Mouse (Mus musculus): ENCODE measurements around the gene Myrf. TPM values are rescaled to one million over a fixed set of nuclear protein-coding genes. Genes with fewer than 3 reads are reported as not detected.
A peak's percentile ranks its signal among the peaks of the same experiment; 100 is the strongest.

The Myrf gene
- total and polyA plus RNA-seq, 2 experiments: 3.0 to 31.4 TPM

GRCm38 (mm10) chr19:10272746-10273145, 32.2 kb upstream of the Myrf start:
- H3K9ac ChIP-seq (ENCODE audit: low read depth, low read length): no peak overlapping the region
- no peaks in the 10 kb centered on the region for H3K36me3 ChIP-seq (ENCODE audit: control insufficient read depth, insufficient read depth, low read length)
- no peak for DNase-seq (ENCODE audit: extremely low read depth, low read depth, low spot score)
- no peaks in the 10 kb centered on the region for H3K4me1 ChIP-seq (ENCODE audit: control insufficient read depth, insufficient read depth, low read length)
- no peaks in the 10 kb centered on the region for H3K27me3 ChIP-seq (ENCODE audit: control insufficient read depth, insufficient read depth, low read length)
- no peak for TF ChIP-seq POLR2A (IDR thresholded peaks at IDR 0.05; ENCODE audit: extremely low read depth, insufficient read depth, low read length)
- no peak for TF ChIP-seq CTCF (IDR thresholded peaks at IDR 0.05; ENCODE audit: low read depth, low read length)
- 71% methylated on average over 11 of the region's 11 CpGs for WGBS
- no peak overlapping the region for H3K27ac ChIP-seq (replicated peaks; ENCODE audit: insufficient read depth, low read depth, low read length)
- no peak overlapping the region for H3K4me3 ChIP-seq (ENCODE audit: insufficient read depth, low read depth, low read length)
- H3K79me2 ChIP-seq (ENCODE audit: control insufficient read depth, insufficient read depth, low read length): no peaks in the 10 kb centered on the region

GRCm38 (mm10) chr19:10271592-10271991, 31.0 kb upstream of the Myrf start:
- 92% methylated on average over 7 of the region's 7 CpGs for WGBS

GRCm38 (mm10) chr19:10270356-10270755, 29.8 kb upstream of the Myrf start:
- DNase-seq (ENCODE audit: extremely low read depth, low read depth, low spot score): no peak
- H3K4me1 ChIP-seq (ENCODE audit: control insufficient read depth, insufficient read depth, low read length): no peaks in the 10 kb centered on the region
- no peak for TF ChIP-seq POLR2A (IDR thresholded peaks at IDR 0.05; ENCODE audit: extremely low read depth, insufficient read depth, low read length)
- TF ChIP-seq CTCF (IDR thresholded peaks at IDR 0.05; ENCODE audit: low read depth, low read length): no peak
- 83% methylated on average over 5 of the region's 5 CpGs for WGBS
- H3K79me2 ChIP-seq (ENCODE audit: control insufficient read depth, insufficient read depth, low read length): no peaks in the 10 kb centered on the region
- H3K36me3 ChIP-seq (ENCODE audit: control insufficient read depth, insufficient read depth, low read length): no peaks in the 10 kb centered on the region
- no peak overlapping the region for H3K9ac ChIP-seq (ENCODE audit: low read depth, low read length)
- no peaks in the 10 kb centered on the region for H3K27me3 ChIP-seq (ENCODE audit: control insufficient read depth, insufficient read depth, low read length)
- no peak overlapping the region for H3K27ac ChIP-seq (replicated peaks; ENCODE audit: insufficient read depth, low read depth, low read length)
- no peak overlapping the region for H3K4me3 ChIP-seq (ENCODE audit: insufficient read depth, low read depth, low read length)

More at GRCm38 (mm10) chr19:10271592-10271991, 31.0 kb upstream of the Myrf start:
- Histone ChIP-seq H3K79me2 (ENCODE audit: control insufficient read depth, insufficient read depth, low read length) (no peaks in the 10 kb centered on the region), H3K4me1 (ENCODE audit: control insufficient read depth, insufficient read depth, low read length) (no peaks in the 10 kb centered on the region), H3K4me3 (ENCODE audit: insufficient read depth, low read depth, low read length) (no peak overlapping the region), H3K9ac (ENCODE audit: low read depth, low read length) (no peak overlapping the region), H3K27me3 (ENCODE audit: control insufficient read depth, insufficient read depth, low read length) (no peaks in the 10 kb centered on the region), H3K36me3 (ENCODE audit: control insufficient read depth, insufficient read depth, low read length) (no peaks in the 10 kb centered on the region), H3K27ac (replicated peaks; ENCODE audit: insufficient read depth, low read depth, low read length) (no peak overlapping the region)
- no peak for DNase-seq (ENCODE audit: extremely low read depth, low read depth, low spot score)
- no peak for TF ChIP-seq CTCF (IDR thresholded peaks at IDR 0.05; ENCODE audit: low read depth, low read length)
- no peak for TF ChIP-seq POLR2A (IDR thresholded peaks at IDR 0.05; ENCODE audit: extremely low read depth, insufficient read depth, low read length)

- WGBS: 90% methylated on average over 15 of the region's 15 CpGs
- no peaks in the 10 kb centered on the region for H3K79me2 ChIP-seq (ENCODE audit: control insufficient read depth, insufficient read depth, low read length)
- no peaks in the 10 kb centered on the region for H3K36me3 ChIP-seq (ENCODE audit: control insufficient read depth, insufficient read depth, low read length)
- no peaks in the 10 kb centered on the region for H3K27me3 ChIP-seq (ENCODE audit: control insufficient read depth, insufficient read depth, low read length)
- H3K4me1 ChIP-seq (ENCODE audit: control insufficient read depth, insufficient read depth, low read length): no peaks in the 10 kb centered on the region
- TF ChIP-seq POLR2A (IDR thresholded peaks at IDR 0.05; ENCODE audit: extremely low read depth, insufficient read depth, low read length): no peak
- TF ChIP-seq CTCF (IDR thresholded peaks at IDR 0.05; ENCODE audit: low read depth, low read length): no peak
- no peak for DNase-seq (ENCODE audit: extremely low read depth, low read depth, low spot score)
- H3K9ac ChIP-seq (ENCODE audit: low read depth, low read length): no peak overlapping the region
- H3K4me3 ChIP-seq (ENCODE audit: insufficient read depth, low read depth, low read length): no peak overlapping the region
- H3K27ac ChIP-seq (replicated peaks; ENCODE audit: insufficient read depth, low read depth, low read length): no peak overlapping the region
These were observed 28.3 kb upstream of the Myrf start for GRCm38 (mm10) chr19:10268851-10269250.

- Histone ChIP-seq H3K36me3 (ENCODE audit: control insufficient read depth, insufficient read depth, low read length) (no peaks in the 10 kb centered on the region), H3K27ac (replicated peaks; ENCODE audit: insufficient read depth, low read depth, low read length) (no peak overlapping the region), H3K9ac (ENCODE audit: low read depth, low read length) (no peak overlapping the region), H3K4me3 (ENCODE audit: insufficient read depth, low read depth, low read length) (no peak overlapping the region), H3K27me3 (ENCODE audit: control insufficient read depth, insufficient read depth, low read length) (no peaks in the 10 kb centered on the region), H3K4me1 (ENCODE audit: control insufficient read depth, insufficient read depth, low read length) (no peaks in the 10 kb centered on the region), H3K79me2 (ENCODE audit: control insufficient read depth, insufficient read depth, low read length) (no peaks in the 10 kb centered on the region)
- 25% methylated on average over 10 of the region's 10 CpGs for WGBS
- DNase-seq (ENCODE audit: extremely low read depth, low read depth, low spot score): peak; percentile 85
- TF ChIP-seq POLR2A (IDR thresholded peaks at IDR 0.05; ENCODE audit: extremely low read depth, insufficient read depth, low read length) (no peak), CTCF (IDR thresholded peaks at IDR 0.05; ENCODE audit: low read depth, low read length) (peak; percentile 44)
These were observed 27.4 kb upstream of the Myrf start for GRCm38 (mm10) chr19:10267953-10268352.

- DNase-seq (ENCODE audit: extremely low read depth, low read depth, low spot score): no peak
- no peaks in the 10 kb centered on the region for H3K27me3 ChIP-seq (ENCODE audit: control insufficient read depth, insufficient read depth, low read length)
- H3K27ac ChIP-seq (replicated peaks; ENCODE audit: insufficient read depth, low read depth, low read length): peak overlapping the region; percentile 41; the same call in 1 of the 2 replicates
- TF ChIP-seq CTCF (IDR thresholded peaks at IDR 0.05; ENCODE audit: low read depth, low read length) (no peak), POLR2A (IDR thresholded peaks at IDR 0.05; ENCODE audit: extremely low read depth, insufficient read depth, low read length) (no peak)
- no peak overlapping the region for H3K9ac ChIP-seq (ENCODE audit: low read depth, low read length)
- H3K4me3 ChIP-seq (ENCODE audit: insufficient read depth, low read depth, low read length): no peak overlapping the region
- no peaks in the 10 kb centered on the region for H3K4me1 ChIP-seq (ENCODE audit: control insufficient read depth, insufficient read depth, low read length)
- H3K36me3 ChIP-seq (ENCODE audit: control insufficient read depth, insufficient read depth, low read length): no peaks in the 10 kb centered on the region
- no peaks in the 10 kb centered on the region for H3K79me2 ChIP-seq (ENCODE audit: control insufficient read depth, insufficient read depth, low read length)
- WGBS: 69% methylated on average over 15 of the region's 15 CpGs
These were observed 26.5 kb upstream of the Myrf start for GRCm38 (mm10) chr19:10267057-10267456.

Measured in liver, adult 2 months (tissue).